Mouse (Mus musculus): Measurements from ENCODE around the gene Atmin.

DNA sequence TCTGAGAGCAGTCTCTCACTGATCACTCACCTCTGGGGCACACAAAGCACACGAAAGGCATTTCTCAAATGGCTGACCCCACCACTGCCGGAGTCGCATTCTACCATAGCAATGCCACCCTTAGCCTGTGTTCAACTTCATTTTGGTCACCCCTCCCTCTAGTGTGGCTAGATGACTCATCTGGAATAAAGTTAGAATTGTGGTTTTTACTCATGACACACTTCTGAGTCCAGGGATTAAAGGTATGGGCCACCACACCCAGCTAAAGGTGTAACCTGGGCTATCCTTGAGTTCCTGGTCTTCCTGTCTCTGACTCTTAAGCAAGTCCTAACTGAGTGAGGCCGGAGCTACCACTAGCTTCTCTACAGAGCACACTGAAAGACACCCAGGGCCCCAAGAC lies 37.4 kb upstream of the Atmin start:
- no peak for TF ChIP-seq CTCF (IDR thresholded peaks at IDR 0.05)
- no peak for TF ChIP-seq EP300 (IDR thresholded peaks at IDR 0.05)
